Mouse (Mus musculus) embryonic facial prominence, embryonic 15.5 days (tissue): ENCODE measurements around the gene Ppp1r12a. TPM values are rescaled to one million over a fixed set of nuclear protein-coding genes. Genes with fewer than 3 reads are reported as not detected.
A peak's percentile ranks its signal among the peaks of the same experiment; 100 is the strongest.

Experiments
- ATAC-seq: fragments of 200-750 bp; cut with Nextera tagmentation; 2 replicates; pipeline ENCODE4 v1.8.0; 2017; ENCODE audit warnings: low read depth, moderate TSS enrichment; ENCODE audit not compliant: insufficient number of reproducible peaks, low FRiP score, low TSS enrichment
- H3K27ac ChIP-seq: fragments of 300-500 bp; sonication (generic); replicated peaks from 2 replicates; pipeline ENCODE4 v1.5.1; 2015; ENCODE audit warnings: mild to moderate bottlenecking, inconsistent platforms
- H3K27me3 ChIP-seq: fragments of 300-500 bp; sonication (generic); 2 replicates; pipeline ENCODE4 v1.6.1; 2015; ENCODE audit warnings: inconsistent platforms
- H3K36me3 ChIP-seq: fragments of 300-500 bp; sonication (generic); 2 replicates; pipeline ENCODE4 v1.6.1; 2015; ENCODE audit warnings: mild to moderate bottlenecking, inconsistent platforms
- H3K4me1 ChIP-seq: fragments of 300-500 bp; sonication (generic); 2 replicates; pipeline ENCODE4 v1.6.1; 2015; ENCODE audit warnings: inconsistent platforms
- H3K4me2 ChIP-seq: fragments of 300-500 bp; sonication (generic); replicated peaks from 2 replicates; pipeline ENCODE4 v1.6.1; 2015; ENCODE audit warnings: mild to moderate bottlenecking, inconsistent platforms
- H3K4me3 ChIP-seq: fragments of 300-500 bp; sonication (generic); replicated peaks from 2 replicates; pipeline ENCODE4 v1.5.1; 2015; ENCODE audit warnings: mild to moderate bottlenecking, inconsistent platforms
- H3K9ac ChIP-seq: fragments of 300-500 bp; sonication (generic); 2 replicates; pipeline ENCODE4 v1.6.1; 2015; ENCODE audit warnings: inconsistent platforms
- H3K9me3 ChIP-seq: fragments of 300-500 bp; sonication (generic); replicated peaks from 2 replicates; pipeline ENCODE4 v1.6.1; 2016; ENCODE audit warnings: inconsistent platforms
- WGBS: fragments of 180-500 bp; shearing (Covaris S2); methylation state at CpG from one replicate; pipeline ENCODE4 v1.1.7; 2015; 5-methylcytosine and 5-hydroxymethylcytosine counted together
- polyA plus RNA-seq: library from polyadenylated mRNA; unstranded; fragments of >200 nt; fragmentation: Nextera tagmentation; extraction: Ambion mirVana; gene quantifications from 2 replicates; pipeline ENCODE4 v1.2.1, GENCODE M21; 2015

The Ppp1r12a gene
- polyA plus RNA-seq, 1 experiment from 2014 or later, result 81.6 TPM

GRCm38 (mm10) chr10:108181893-108182292 lies 19.9 kb downstream of the Ppp1r12a start:
- H3K36me3 ChIP-seq, result no peaks in the 10 kb centered on the region
- no peak overlapping the region for H3K27ac ChIP-seq
- no peaks in the 10 kb centered on the region for H3K9me3 ChIP-seq
- H3K4me3 ChIP-seq, result no peak overlapping the region
- H3K4me2 ChIP-seq, result no peak overlapping the region
- 88% methylated on average over 3 of the region's 3 CpGs for WGBS
- no peak for ATAC-seq
- H3K27me3 ChIP-seq, result no peaks in the 10 kb centered on the region
- H3K4me1 ChIP-seq, result peaks cover 15% of the 10 kb centered on the region; the same call in 1 of the 2 replicates
- no peak overlapping the region for H3K9ac ChIP-seq

- no peak overlapping the region for H3K4me2 ChIP-seq
- no peak overlapping the region for H3K9ac ChIP-seq
- H3K36me3 ChIP-seq, result no peaks in the 10 kb centered on the region
- H3K4me3 ChIP-seq, result no peak overlapping the region
- WGBS, result 91% methylated on average over 4 of the region's 4 CpGs
- H3K27me3 ChIP-seq, result no peaks in the 10 kb centered on the region
- peaks cover 15% of the 10 kb centered on the region; the same call in 1 of the 2 replicates for H3K4me1 ChIP-seq
- no peak overlapping the region for H3K27ac ChIP-seq
- H3K9me3 ChIP-seq, result no peaks in the 10 kb centered on the region
- ATAC-seq, result no peak
These were observed 20.4 kb downstream of the Ppp1r12a start for GRCm38 (mm10) chr10:108182386-108182785.

GRCm38 (mm10) chr10:108184763-108185162 lies 22.8 kb downstream of the Ppp1r12a start:
- Histone ChIP-seq H3K27ac (0 out of 2 replicates have a peak overlapping the region, but pooled peaks have one; percentile 44), H3K4me3 (no peak overlapping the region), H3K27me3 (no peaks in the 10 kb centered on the region), H3K36me3 (no peaks in the 10 kb centered on the region), H3K4me2 (no peak overlapping the region), H3K4me1 (peaks cover 15% of the 10 kb centered on the region; the same call in 1 of the 2 replicates), H3K9ac (no peak overlapping the region), H3K9me3 (no peaks in the 10 kb centered on the region)
- no peak for ATAC-seq
- 31% methylated on average over 8 of the region's 8 CpGs for WGBS

- WGBS, result 73% methylated on average over 3 of the region's 3 CpGs
- Histone ChIP-seq H3K4me2 (no peak overlapping the region), H3K27ac (no peak overlapping the region)
These were observed 23.3 kb downstream of the Ppp1r12a start for GRCm38 (mm10) chr10:108185265-108185664.

GRCm38 (mm10) chr10:108189303-108189702 lies 27.3 kb downstream of the Ppp1r12a start:
- Histone ChIP-seq H3K27me3 (no peaks in the 10 kb centered on the region), H3K36me3 (no peaks in the 10 kb centered on the region), H3K9me3 (no peaks in the 10 kb centered on the region), H3K4me1 (peaks cover 20% of the 10 kb centered on the region), H3K4me3 (no peak overlapping the region), H3K9ac (no peak overlapping the region), H3K27ac (no peak overlapping the region), H3K4me2 (no peak overlapping the region)
- WGBS, result 75% methylated on average over 2 of the region's 2 CpGs
- no peak for ATAC-seq

More at GRCm38 (mm10) chr10:108185265-108185664, 23.3 kb downstream of the Ppp1r12a start:
- ATAC-seq, result no peak
- H3K36me3 ChIP-seq, result no peaks in the 10 kb centered on the region
- H3K4me1 ChIP-seq, result peaks cover 15% of the 10 kb centered on the region; the same call in 1 of the 2 replicates
- no peaks in the 10 kb centered on the region for H3K27me3 ChIP-seq
- H3K9ac ChIP-seq, result no peak overlapping the region
- H3K4me3 ChIP-seq, result no peak overlapping the region
- no peaks in the 10 kb centered on the region for H3K9me3 ChIP-seq

GRCm38 (mm10) chr10:108189986-108190385 lies 28.0 kb downstream of the Ppp1r12a start:
- Histone ChIP-seq H3K4me3 (no peak overlapping the region), H3K4me2 (no peak overlapping the region), H3K36me3 (no peaks in the 10 kb centered on the region), H3K9me3 (no peaks in the 10 kb centered on the region), H3K27me3 (no peaks in the 10 kb centered on the region), H3K27ac (no peak overlapping the region), H3K9ac (no peak overlapping the region), H3K4me1 (peaks cover 15% of the 10 kb centered on the region; the same call in 1 of the 2 replicates)
- ATAC-seq, result no peak
- WGBS, result 86% methylated on average over 3 of the region's 3 CpGs

- H3K27ac ChIP-seq, result no peak overlapping the region
- no peaks in the 10 kb centered on the region for H3K36me3 ChIP-seq
- no peak for ATAC-seq
- H3K9me3 ChIP-seq, result no peaks in the 10 kb centered on the region
- no peak overlapping the region for H3K4me2 ChIP-seq
- no peaks in the 10 kb centered on the region for H3K27me3 ChIP-seq
- peaks cover 9% of the 10 kb centered on the region; the same call in 1 of the 2 replicates for H3K4me1 ChIP-seq
- H3K4me3 ChIP-seq, result no peak overlapping the region
- H3K9ac ChIP-seq, result no peak overlapping the region
These were observed 28.6 kb downstream of the Ppp1r12a start for GRCm38 (mm10) chr10:108190626-108191025.

GRCm38 (mm10) chr10:108191381-108191787 lies 29.4 kb downstream of the Ppp1r12a start:
- H3K27me3 ChIP-seq, result no peaks in the 10 kb centered on the region
- H3K9me3 ChIP-seq, result no peaks in the 10 kb centered on the region
- ATAC-seq, result no peak
- peaks cover 5% of the 10 kb centered on the region; the same call in 1 of the 2 replicates for H3K4me1 ChIP-seq
- no peak overlapping the region for H3K9ac ChIP-seq
- WGBS, result 69% methylated on average over 8 of the region's 8 CpGs
- H3K4me3 ChIP-seq, result no peak overlapping the region
- H3K36me3 ChIP-seq, result no peaks in the 10 kb centered on the region
- H3K27ac ChIP-seq, result no peak overlapping the region
- no peak overlapping the region for H3K4me2 ChIP-seq

GRCm38 (mm10) chr10:108192306-108192705 lies 30.3 kb downstream of the Ppp1r12a start:
- Histone ChIP-seq H3K4me2 (no peak overlapping the region), H3K4me1 (peaks cover 5% of the 10 kb centered on the region; the same call in 1 of the 2 replicates), H3K27ac (no peak overlapping the region), H3K4me3 (no peak overlapping the region), H3K36me3 (no peaks in the 10 kb centered on the region), H3K9me3 (no peaks in the 10 kb centered on the region), H3K9ac (no peak overlapping the region), H3K27me3 (no peaks in the 10 kb centered on the region)
- no peak for ATAC-seq
- WGBS, result 55% methylated on average over 2 of the region's 2 CpGs

GRCm38 (mm10) chr10:108196124-108196523 lies 34.1 kb downstream of the Ppp1r12a start:
- Histone ChIP-seq H3K4me3 (no peak overlapping the region), H3K9me3 (no peaks in the 10 kb centered on the region), H3K36me3 (peaks cover 7% of the 10 kb centered on the region; the same call in 1 of the 2 replicates), H3K4me2 (no peak overlapping the region), H3K9ac (no peak overlapping the region), H3K27me3 (no peaks in the 10 kb centered on the region), H3K4me1 (peaks cover 5% of the 10 kb centered on the region; the same call in 1 of the 2 replicates), H3K27ac (no peak overlapping the region)
- no peak for ATAC-seq
- WGBS, result 93% methylated on average over 2 of the region's 2 CpGs

- ATAC-seq, result no peak
- H3K9me3 ChIP-seq, result no peaks in the 10 kb centered on the region
- H3K4me3 ChIP-seq, result no peak overlapping the region
- no peak overlapping the region for H3K4me2 ChIP-seq
- no peak overlapping the region for H3K9ac ChIP-seq
- H3K36me3 ChIP-seq, result peaks cover 8% of the 10 kb centered on the region; the same call in 1 of the 2 replicates
- no peak overlapping the region for H3K27ac ChIP-seq
- no peaks in the 10 kb centered on the region for H3K27me3 ChIP-seq
- no peaks in the 10 kb centered on the region for H3K4me1 ChIP-seq
- 94% methylated on average over 1 of the region's 1 CpGs for WGBS
These were observed 35.5 kb downstream of the Ppp1r12a start for GRCm38 (mm10) chr10:108197498-108197897.

GRCm38 (mm10) chr10:108198945-108199344 lies 37.0 kb downstream of the Ppp1r12a start:
- no peak overlapping the region for H3K4me2 ChIP-seq
- H3K4me3 ChIP-seq, result no peak overlapping the region
- no peak overlapping the region for H3K9ac ChIP-seq
- 89% methylated on average over 2 of the region's 2 CpGs for WGBS
- no peaks in the 10 kb centered on the region for H3K4me1 ChIP-seq
- no peaks in the 10 kb centered on the region for H3K27me3 ChIP-seq
- no peak overlapping the region for H3K27ac ChIP-seq
- ATAC-seq, result no peak
- H3K9me3 ChIP-seq, result no peaks in the 10 kb centered on the region
- H3K36me3 ChIP-seq, result peaks cover 8% of the 10 kb centered on the region; the same call in 1 of the 2 replicates
